Mouse (Mus musculus) small intestine, adult 10 weeks (tissue): ENCODE results near the gene Olfr1066. TPM values are rescaled to one million over a fixed set of nuclear protein-coding genes. Genes with fewer than 3 reads are reported as not detected.

Experiments used
- polyA plus RNA-seq: library from polyadenylated mRNA; stranded (reverse); fragments of 350-450 nt; fragmentation: Illumina TruSeq; extraction: RNeasy Lipid Tissue Mini Kit (QIAGEN cat#74804); gene quantifications from one replicate; pipeline ENCODE4 v1.2.3, GENCODE M21; 2014; ENCODE audit warnings: low replicate concordance

Gene Olfr1066
- not detected for polyA plus RNA-seq

DNA sequence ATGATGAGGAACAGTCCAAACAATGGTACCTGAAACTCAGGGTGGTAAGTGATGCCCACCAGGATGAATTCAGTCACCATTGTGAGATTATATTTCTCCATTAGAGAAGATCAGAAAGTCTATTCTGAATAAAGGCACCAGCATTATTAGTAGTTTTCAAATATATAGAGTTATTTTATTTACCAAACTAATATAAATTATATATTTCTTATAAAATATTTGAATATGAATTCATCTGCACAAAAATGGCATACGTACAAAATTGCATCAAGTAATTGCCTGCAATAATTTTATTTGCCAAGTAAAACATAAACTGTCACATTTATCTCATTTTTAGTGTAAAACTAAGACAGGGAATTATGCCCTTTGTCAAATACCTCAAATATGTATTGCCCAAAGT is at the start of gene Olfr1066:
TSS of gene Olfr1066 (minus strand) at position 101 of the 400 bp plus-strand sequence.

DNA sequence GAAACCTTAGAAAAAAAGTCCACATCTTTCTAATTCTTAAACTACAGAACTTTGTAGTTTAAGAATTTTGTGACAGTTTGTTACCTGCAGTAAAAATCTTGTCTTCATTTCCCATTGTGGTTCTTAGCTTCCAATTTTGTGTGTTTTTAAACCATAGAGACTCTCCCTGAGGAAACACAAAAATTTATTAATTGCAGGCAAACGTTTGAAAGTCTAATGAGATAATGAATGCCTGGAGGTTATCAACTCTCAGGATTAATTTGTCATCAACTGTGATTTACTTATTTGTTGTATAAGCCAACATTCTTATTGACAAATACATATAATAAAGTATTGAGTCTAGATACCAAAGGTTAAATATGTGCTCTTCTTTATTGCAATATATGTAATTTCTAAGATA is 31.2 kb upstream of the Olfr1066 start, which contains the start of gene Olfr228:
TSS of gene Olfr228 (minus strand) at position 101 of the 400 bp plus-strand sequence.

GRCm38 (mm10) chr2:86450491-86450890 is 5.6 kb downstream of the Olfr1066 start, which contains the start of gene Olfr1065:
Gene Olfr1065 (minus strand): TSS chr2:86450591.

GRCm38 (mm10) chr2:86426649-86427048 is 29.4 kb downstream of the Olfr1066 start, which contains the start of gene Olfr1062:
Gene Olfr1062 (minus strand): TSS chr2:86426749.

GRCm38 (mm10) chr2:86413950-86414349 is 42.1 kb downstream of the Olfr1066 start, which contains the start of gene Olfr1061:
Gene Olfr1061 (minus strand): TSS chr2:86414050.

Other genes starting within 250 kb of the Olfr1066 start
- not detected for gene Olfr1046, start 237.0 kb downstream of the Olfr1066 start, polyA plus RNA-seq
- gene Olfr1047, start 224.9 kb downstream of the Olfr1066 start, polyA plus RNA-seq: not detected
- not detected for gene Olfr1048, start 216.0 kb downstream of the Olfr1066 start, polyA plus RNA-seq
- not detected for gene Olfr1049, start 197.9 kb downstream of the Olfr1066 start, polyA plus RNA-seq
- not detected for gene Olfr1051, start 177.2 kb downstream of the Olfr1066 start, polyA plus RNA-seq
- not detected for gene Olfr1052, start 163.8 kb downstream of the Olfr1066 start, polyA plus RNA-seq
- gene Olfr1053, start 141.0 kb downstream of the Olfr1066 start, polyA plus RNA-seq: not detected
- gene Olfr1054, start 120.8 kb downstream of the Olfr1066 start, polyA plus RNA-seq: not detected
- gene Olfr1055, start 106.0 kb downstream of the Olfr1066 start, polyA plus RNA-seq: not detected
- not detected for gene Olfr1056, start 93.8 kb downstream of the Olfr1066 start, polyA plus RNA-seq
- not detected for gene Olfr1057, start 77.9 kb downstream of the Olfr1066 start, polyA plus RNA-seq
- gene Olfr1058, start 67.7 kb downstream of the Olfr1066 start, polyA plus RNA-seq: not detected
- not detected for gene Olfr1061, start 42.2 kb downstream of the Olfr1066 start, polyA plus RNA-seq
- gene Olfr1062, start 29.5 kb downstream of the Olfr1066 start, polyA plus RNA-seq: not detected
- not detected for gene Olfr1065, start 5.7 kb downstream of the Olfr1066 start, polyA plus RNA-seq
- not detected for gene Olfr228, start 31.1 kb upstream of the Olfr1066 start, polyA plus RNA-seq
- gene Olfr1076, start 52.2 kb upstream of the Olfr1066 start, polyA plus RNA-seq: not detected
- not detected for gene Olfr1079, start 86.2 kb upstream of the Olfr1066 start, polyA plus RNA-seq
- not detected for gene Olfr1080, start 102.0 kb upstream of the Olfr1066 start, polyA plus RNA-seq
- gene Olfr1082, start 142.7 kb upstream of the Olfr1066 start, polyA plus RNA-seq: not detected
- not detected for gene Olfr1084, start 183.5 kb upstream of the Olfr1066 start, polyA plus RNA-seq
- not detected for gene Olfr1085, start 205.8 kb upstream of the Olfr1066 start, polyA plus RNA-seq
- gene Olfr1086, start 223.8 kb upstream of the Olfr1066 start, polyA plus RNA-seq: not detected
- not detected for gene Olfr1087, start 242.1 kb upstream of the Olfr1066 start, polyA plus RNA-seq